Mouse (Mus musculus) thymus, adult 18-20 months (tissue): ENCODE measurements around the gene Wdr49.

Source experiments
- DNase-seq, 2 experiments: peaks; one replicate each; pipeline ENCODE4 v3.0.0; 2022; ENCODE audit warnings: mixed read lengths in 2 of 2

The Wdr49 gene

GRCm38 (mm10) chr3:75482056-75482455 lies at the start of gene Wdr49:
Gene Wdr49 (minus strand): TSS chr3:75482156.
- DNase-seq, result no peak

GRCm38 (mm10) chr3:75531074-75531473 lies 49.1 kb upstream of the Wdr49 start:
- DNase-seq, result no peak

- no peak for DNase-seq
Measured at GRCm38 (mm10) chr3:75522527-75522926, 40.6 kb upstream of the Wdr49 start.

- no peak for DNase-seq
Measured at GRCm38 (mm10) chr3:75521314-75521713, 39.4 kb upstream of the Wdr49 start.

- peak; percentile 16 to 25 for DNase-seq
Measured at GRCm38 (mm10) chr3:75517631-75518250, 35.8 kb upstream of the Wdr49 start.

GRCm38 (mm10) chr3:75498961-75499960 lies 17.3 kb upstream of the Wdr49 start:
- DNase-seq, result no peak

GRCm38 (mm10) chr3:75492913-75493312 lies 11.0 kb upstream of the Wdr49 start:
- no peak for DNase-seq

- DNase-seq, result no peak
Measured at GRCm38 (mm10) chr3:75475106-75475505, 6.8 kb downstream of the Wdr49 start.

GRCm38 (mm10) chr3:75474657-75475056 lies 7.3 kb downstream of the Wdr49 start:
- DNase-seq, result no peak

GRCm38 (mm10) chr3:75468154-75468553 lies 13.8 kb downstream of the Wdr49 start:
- no peak for DNase-seq

- no peak for DNase-seq
Measured at GRCm38 (mm10) chr3:75430564-75431181, 51.3 kb downstream of the Wdr49 start.

GRCm38 (mm10) chr3:75395918-75396317 lies 86.0 kb downstream of the Wdr49 start:
- DNase-seq, result no peak

GRCm38 (mm10) chr3:75395121-75395895 lies 86.6 kb downstream of the Wdr49 start:
- DNase-seq, result no peak

- no peak for DNase-seq
Measured at GRCm38 (mm10) chr3:75394487-75394886, 87.5 kb downstream of the Wdr49 start.

GRCm38 (mm10) chr3:75381776-75382175 lies 100.2 kb downstream of the Wdr49 start:
- no peak for DNase-seq

- DNase-seq, result no peak
Measured at GRCm38 (mm10) chr3:75353972-75354371, 128.0 kb downstream of the Wdr49 start.

- DNase-seq, result no peak
Measured at GRCm38 (mm10) chr3:75337196-75337595, 144.8 kb downstream of the Wdr49 start.

GRCm38 (mm10) chr3:75320999-75321398 lies 161.0 kb downstream of the Wdr49 start:
- no peak for DNase-seq

GRCm38 (mm10) chr3:75308861-75309260 lies 173.1 kb downstream of the Wdr49 start:
- no peak for DNase-seq

GRCm38 (mm10) chr3:75308228-75308627 lies 173.7 kb downstream of the Wdr49 start:
- no peak for DNase-seq

- no peak for DNase-seq
Measured at GRCm38 (mm10) chr3:75305584-75305983, 176.4 kb downstream of the Wdr49 start.

- no peak for DNase-seq
Measured at GRCm38 (mm10) chr3:75304621-75305020, 177.3 kb downstream of the Wdr49 start.

- no peak for DNase-seq
Measured at GRCm38 (mm10) chr3:75301072-75301471, 180.9 kb downstream of the Wdr49 start.
